Mouse (Mus musculus) bone marrow, adult 2 months (tissue): ENCODE data around the gene Gm13271.
"Not testable (repeated sequence)": the region's sequence is repeated elsewhere in the genome, so short reads cannot be mapped to it uniquely, and the experiment has no call there.

Source experiments
- CTCF ChIP-seq: fragments of 200-500 bp; IDR thresholded peaks from 2 replicates; pipeline ENCODE4 v1.5.1; 2011; ENCODE audit warnings: low read length, control low read depth; ENCODE audit not compliant: control insufficient read depth, insufficient read depth
- POLR2A ChIP-seq: fragments of 200-500 bp; IDR thresholded peaks from 2 replicates; pipeline ENCODE4 v1.6.1; 2011; ENCODE audit warnings: low read depth, mild to moderate bottlenecking, control low read depth, low read length, borderline replicate concordance; ENCODE audit not compliant: control insufficient read depth

GRCm38 (mm10) chr4:88759610-88760268 lies 5.1 kb downstream of the Gm13271 start, which contains the start of gene Gm13283:
- not testable (repeated sequence) for TF ChIP-seq POLR2A, CTCF
